Mouse (Mus musculus): ENCODE measurements around the gene Slco4a1. TPM values are rescaled to one million over a fixed set of nuclear protein-coding genes. Genes with fewer than 3 reads are reported as not detected.

Slco4a1 gene
- polyA plus RNA-seq, 1 experiment from 2014 or later, result 2.2 TPM

- Histone ChIP-seq H3K9me3 (no peaks in the 10 kb centered on the region), H3K27ac (peak overlapping the region; percentile 82), H3K4me1 (replicated peaks) (peaks cover 58% of the 10 kb centered on the region), H3K36me3 (no peaks in the 10 kb centered on the region), H3K27me3 (peaks cover 2% of the 10 kb centered on the region; the same call in 1 of the 2 replicates), H3K4me3 (no peak overlapping the region), H3K9ac (no peak overlapping the region), H3K4me2 (no peak overlapping the region)
- no peak for ATAC-seq (ENCODE audit: low FRiP score)
- 30% methylated on average over 3 of the region's 3 CpGs for WGBS
Observed at GRCm38 (mm10) chr2:180485306-180485705, 29.3 kb downstream of the Slco4a1 start.

- Histone ChIP-seq H3K4me3 (peak overlapping the region; percentile 10; the same call in 1 of the 2 replicates), H3K27ac (peak overlapping the region; percentile 6; the same call in 1 of the 2 replicates)
- ATAC-seq (ENCODE audit: low FRiP score), result no peak
Observed at GRCm38 (mm10) chr2:180488210-180488751, 32.2 kb downstream of the Slco4a1 start.

DNA sequence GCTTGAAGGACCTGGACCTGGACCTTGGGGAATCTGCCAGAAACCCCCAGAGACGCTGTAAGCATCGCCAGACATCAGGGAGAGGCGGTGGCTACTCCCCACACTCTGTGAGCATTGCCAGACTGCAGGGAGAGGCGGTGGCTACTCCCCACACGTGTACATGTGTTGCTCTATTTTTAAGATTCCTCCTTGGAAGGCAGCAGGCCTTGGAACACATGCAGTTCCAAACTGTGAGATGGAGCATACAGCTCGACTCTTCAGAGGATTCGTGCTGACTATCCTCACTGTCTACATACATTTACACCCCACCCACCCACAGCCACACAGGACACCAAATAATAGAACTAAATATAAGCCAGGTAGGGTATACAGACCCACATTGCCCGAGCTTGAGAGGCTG lies 39.9 kb downstream of the Slco4a1 start:
- Histone ChIP-seq H3K4me2 (no peak overlapping the region), H3K27ac (no peak overlapping the region), H3K36me3 (no peaks in the 10 kb centered on the region), H3K27me3 (peaks cover 40% of the 10 kb centered on the region), H3K9ac (no peak overlapping the region), H3K9me3 (no peaks in the 10 kb centered on the region), H3K4me3 (no peak overlapping the region), H3K4me1 (replicated peaks) (peaks cover 25% of the 10 kb centered on the region)
- WGBS, result 76% methylated on average over 8 of the region's 8 CpGs
- ATAC-seq (ENCODE audit: low FRiP score), result no peak

More at GRCm38 (mm10) chr2:180488210-180488751, 32.2 kb downstream of the Slco4a1 start:
- no peaks in the 10 kb centered on the region for H3K36me3 ChIP-seq
- 8% methylated on average over 17 of the region's 17 CpGs for WGBS
- no peaks in the 10 kb centered on the region for H3K9me3 ChIP-seq
- peaks cover 9% of the 10 kb centered on the region for H3K27me3 ChIP-seq
- no peak overlapping the region for H3K9ac ChIP-seq
- peak overlapping the region; percentile 46 for H3K4me2 ChIP-seq
- H3K4me1 ChIP-seq (replicated peaks), result peaks cover 32% of the 10 kb centered on the region

- ATAC-seq (ENCODE audit: low FRiP score), result peak; percentile 58
- peak within 1 kb of the TSS; percentile 78 for H3K4me2 ChIP-seq
- peak within 1 kb of the TSS; percentile 42 for H3K4me3 ChIP-seq
- H3K27ac ChIP-seq, result no peak within 1 kb of the TSS
- peaks cover 33% of the 10 kb centered on the region for H3K4me1 ChIP-seq (replicated peaks)
- H3K9me3 ChIP-seq, result no peaks in the 10 kb centered on the region
- no peaks in the 10 kb centered on the region for H3K36me3 ChIP-seq
- peak within 1 kb of the TSS; percentile 70 for H3K9ac ChIP-seq
- peaks cover 62% of the 10 kb centered on the region for H3K27me3 ChIP-seq
- WGBS, result 1% methylated on average over 30 of the region's 30 CpGs
Observed at GRCm38 (mm10) chr2:180499741-180500140, 43.7 kb downstream of the Slco4a1 start, which contains the start of gene Ntsr1. Ntsr1 (plus strand) TSS chr2:180499976.

DNA sequence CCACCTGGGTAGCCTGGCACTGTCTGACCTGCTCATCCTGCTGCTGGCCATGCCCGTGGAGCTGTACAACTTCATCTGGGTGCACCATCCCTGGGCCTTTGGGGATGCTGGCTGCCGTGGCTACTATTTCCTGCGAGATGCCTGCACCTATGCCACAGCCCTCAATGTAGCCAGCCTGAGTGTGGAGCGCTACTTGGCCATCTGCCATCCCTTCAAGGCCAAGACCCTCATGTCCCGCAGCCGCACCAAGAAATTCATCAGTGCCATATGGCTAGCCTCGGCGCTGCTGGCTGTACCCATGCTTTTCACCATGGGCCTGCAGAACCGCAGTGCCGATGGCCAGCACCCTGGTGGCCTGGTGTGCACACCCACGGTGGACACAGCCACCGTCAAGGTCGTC lies 44.7 kb downstream of the Slco4a1 start:
- Histone ChIP-seq H3K9ac (no peak overlapping the region; the same call in 1 of the 2 replicates), H3K4me2 (peak overlapping the region; percentile 78), H3K4me3 (no peak overlapping the region), H3K9me3 (no peaks in the 10 kb centered on the region), H3K27ac (no peak overlapping the region), H3K36me3 (no peaks in the 10 kb centered on the region), H3K27me3 (peaks cover 62% of the 10 kb centered on the region), H3K4me1 (replicated peaks) (peaks cover 33% of the 10 kb centered on the region)
- ATAC-seq (ENCODE audit: low FRiP score), result 0 out of 2 replicates have a peak, but pooled peaks have one; percentile 26
- 37% methylated on average over 13 of the region's 13 CpGs for WGBS

DNA sequence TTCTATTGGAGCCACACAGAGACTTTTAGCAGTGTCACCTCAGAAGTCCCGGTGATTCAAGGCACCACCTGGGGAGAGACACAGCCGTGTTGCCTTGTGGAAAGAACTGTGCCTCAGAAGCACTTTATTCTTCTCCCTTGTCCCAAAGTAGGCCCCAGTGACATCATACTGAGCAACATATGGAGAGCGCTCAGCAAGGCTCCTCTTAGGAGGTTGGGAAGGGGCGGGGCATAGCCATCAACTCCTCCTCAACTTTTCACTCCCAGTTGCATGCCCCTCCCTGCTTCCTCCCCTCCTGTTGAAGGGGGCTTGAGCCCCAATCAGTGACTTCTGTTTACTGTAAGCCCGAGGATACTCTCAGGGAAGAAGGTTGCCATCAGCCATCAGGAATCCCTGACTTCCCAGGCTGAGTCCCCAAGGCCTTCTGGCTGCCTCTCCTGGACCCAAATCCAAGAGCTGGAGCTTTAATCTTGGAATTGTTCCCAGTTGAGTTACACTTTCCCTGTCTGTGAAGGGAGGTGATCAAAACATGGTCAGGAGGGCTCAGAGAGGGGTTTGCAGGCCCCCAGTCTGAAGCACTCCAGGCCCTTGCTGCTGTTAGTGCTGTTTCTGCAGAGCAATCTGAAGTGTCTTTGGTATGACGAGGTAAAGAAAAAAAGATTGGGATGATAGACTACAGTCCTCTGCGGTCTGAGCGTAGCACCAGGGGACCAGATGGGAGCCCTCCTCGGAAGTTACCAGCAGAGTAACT lies 45.3 kb downstream of the Slco4a1 start:
- peaks cover 64% of the 10 kb centered on the region for H3K27me3 ChIP-seq
- H3K27ac ChIP-seq, result no peak overlapping the region
- H3K9ac ChIP-seq, result no peak overlapping the region
- no peaks in the 10 kb centered on the region for H3K36me3 ChIP-seq
- peaks cover 34% of the 10 kb centered on the region for H3K4me1 ChIP-seq (replicated peaks)
- H3K9me3 ChIP-seq, result no peaks in the 10 kb centered on the region
- no peak for ATAC-seq (ENCODE audit: low FRiP score)
- H3K4me3 ChIP-seq, result no peak overlapping the region
- WGBS, result 38% methylated on average over 9 of the region's 9 CpGs
- H3K4me2 ChIP-seq, result peak overlapping the region; percentile 78

DNA sequence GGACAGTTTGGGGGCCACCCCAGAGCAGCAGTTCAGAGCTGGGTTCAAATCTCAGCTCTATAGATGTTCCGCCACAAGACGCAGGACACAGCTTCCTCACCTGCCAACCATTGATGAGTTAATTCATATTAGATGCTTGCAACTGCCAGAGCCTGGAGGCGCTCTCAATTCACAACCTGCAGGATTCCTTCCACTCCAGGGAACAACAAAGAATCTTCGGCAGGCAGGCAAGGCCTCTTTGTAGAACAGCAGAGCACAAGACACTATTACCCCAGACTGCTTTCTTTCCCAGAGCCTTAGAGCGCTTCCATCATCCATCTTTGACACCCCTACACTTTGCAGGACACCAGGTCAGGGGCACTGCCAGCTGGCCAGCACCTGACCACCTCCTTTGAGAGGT lies 50.2 kb downstream of the Slco4a1 start:
- ATAC-seq (ENCODE audit: low FRiP score), result no peak
- 39% methylated on average over 5 of the region's 5 CpGs for WGBS
- no peak overlapping the region for H3K4me3 ChIP-seq
- no peaks in the 10 kb centered on the region for H3K9me3 ChIP-seq
- peaks cover 32% of the 10 kb centered on the region for H3K27me3 ChIP-seq
- no peak overlapping the region for H3K27ac ChIP-seq
- H3K9ac ChIP-seq, result no peak overlapping the region
- H3K4me2 ChIP-seq, result no peak overlapping the region
- no peaks in the 10 kb centered on the region for H3K36me3 ChIP-seq
- peaks cover 15% of the 10 kb centered on the region for H3K4me1 ChIP-seq (replicated peaks)

DNA sequence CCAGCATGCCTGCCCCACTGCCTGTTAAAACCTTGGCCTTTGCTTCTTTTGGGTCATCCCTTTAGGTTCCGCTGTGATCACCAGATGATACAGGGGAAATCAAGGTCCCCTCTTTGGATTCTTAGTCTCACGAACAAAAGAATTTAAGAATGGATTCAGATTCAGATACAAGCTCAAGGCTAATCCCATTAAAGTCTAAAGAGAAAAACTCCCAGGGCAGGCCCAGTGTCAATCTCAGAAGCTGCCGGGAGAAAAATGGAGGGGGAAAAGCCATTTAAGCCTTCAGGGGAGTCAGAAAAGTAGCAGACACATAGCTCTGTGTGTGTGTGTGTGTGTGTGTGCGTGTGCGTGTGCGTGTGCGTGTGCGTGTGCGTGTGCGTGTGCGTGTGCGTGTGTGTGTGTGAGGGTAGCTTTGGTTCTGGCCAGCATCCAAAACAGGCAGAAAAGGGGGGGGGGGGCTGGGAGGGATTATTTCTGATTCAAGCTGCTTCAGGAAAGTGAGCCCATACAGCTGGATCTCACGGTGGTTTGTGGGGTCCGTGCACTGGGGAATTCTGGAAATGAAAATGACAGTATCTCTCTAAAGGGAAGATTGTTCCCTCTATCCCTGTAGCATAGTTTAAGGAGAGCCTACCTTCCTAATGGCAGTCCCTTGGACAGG lies 52.5 kb downstream of the Slco4a1 start:
- H3K9me3 ChIP-seq, result no peaks in the 10 kb centered on the region
- H3K27ac ChIP-seq, result no peak overlapping the region
- peaks cover 16% of the 10 kb centered on the region for H3K27me3 ChIP-seq
- no peaks in the 10 kb centered on the region for H3K36me3 ChIP-seq
- no peak overlapping the region for H3K4me2 ChIP-seq
- 72% methylated on average over 14 of the region's 14 CpGs for WGBS
- H3K9ac ChIP-seq, result no peak overlapping the region
- H3K4me1 ChIP-seq (replicated peaks), result peaks cover 32% of the 10 kb centered on the region
- ATAC-seq (ENCODE audit: low FRiP score), result no peak
- H3K4me3 ChIP-seq, result no peak overlapping the region

- WGBS, result 78% methylated on average over 5 of the region's 5 CpGs
- peaks cover 16% of the 10 kb centered on the region; the same call in 1 of the 2 replicates for H3K27me3 ChIP-seq
- ATAC-seq (ENCODE audit: low FRiP score), result no peak
Observed at GRCm38 (mm10) chr2:180510867-180511266, 54.8 kb downstream of the Slco4a1 start.

GRCm38 (mm10) chr2:180511875-180512661 lies 56.0 kb downstream of the Slco4a1 start:
- no peak for ATAC-seq (ENCODE audit: low FRiP score)
- Histone ChIP-seq H3K36me3 (no peaks in the 10 kb centered on the region), H3K4me2 (no peak overlapping the region), H3K9me3 (no peaks in the 10 kb centered on the region), H3K4me1 (replicated peaks) (peaks cover 28% of the 10 kb centered on the region), H3K27me3 (peaks cover 10% of the 10 kb centered on the region; the same call in 1 of the 2 replicates), H3K4me3 (no peak overlapping the region), H3K27ac (no peak overlapping the region), H3K9ac (no peak overlapping the region)
- 55% methylated on average over 13 of the region's 13 CpGs for WGBS

More at GRCm38 (mm10) chr2:180510867-180511266, 54.8 kb downstream of the Slco4a1 start:
- Histone ChIP-seq H3K4me1 (replicated peaks) (peaks cover 33% of the 10 kb centered on the region), H3K36me3 (no peaks in the 10 kb centered on the region), H3K4me3 (no peak overlapping the region), H3K9me3 (no peaks in the 10 kb centered on the region), H3K27ac (no peak overlapping the region), H3K4me2 (no peak overlapping the region), H3K9ac (no peak overlapping the region)

GRCm38 (mm10) chr2:180513019-180513418 lies 57.0 kb downstream of the Slco4a1 start:
- Histone ChIP-seq H3K9ac (no peak overlapping the region), H3K27me3 (peaks cover 10% of the 10 kb centered on the region; the same call in 1 of the 2 replicates), H3K4me1 (replicated peaks) (peaks cover 28% of the 10 kb centered on the region), H3K4me2 (no peak overlapping the region), H3K4me3 (no peak overlapping the region), H3K36me3 (no peaks in the 10 kb centered on the region), H3K27ac (no peak overlapping the region), H3K9me3 (no peaks in the 10 kb centered on the region)
- ATAC-seq (ENCODE audit: low FRiP score), result no peak
- 64% methylated on average over 3 of the region's 3 CpGs for WGBS

DNA sequence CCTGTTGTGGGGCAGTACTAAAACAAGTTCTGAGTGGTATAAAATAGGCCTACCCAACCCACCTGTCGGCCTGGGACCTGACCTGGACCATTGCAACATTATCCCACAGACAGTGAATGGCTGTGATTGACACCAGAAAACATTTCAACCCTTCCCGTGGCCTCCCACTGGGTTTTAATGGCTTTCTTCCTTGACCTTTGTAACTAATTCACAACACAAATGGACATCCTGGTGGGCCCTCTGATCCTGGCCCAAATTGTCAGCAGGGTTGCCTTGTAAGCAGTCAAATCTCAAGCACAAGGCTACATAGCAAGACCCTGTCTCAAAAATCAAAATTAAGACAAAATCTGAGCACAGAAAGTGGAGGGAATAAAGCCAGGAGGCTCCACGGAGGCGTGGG lies 57.8 kb downstream of the Slco4a1 start:
- Histone ChIP-seq H3K9me3 (no peaks in the 10 kb centered on the region), H3K36me3 (no peaks in the 10 kb centered on the region), H3K27me3 (peaks cover 10% of the 10 kb centered on the region; the same call in 1 of the 2 replicates), H3K4me1 (replicated peaks) (peaks cover 28% of the 10 kb centered on the region), H3K27ac (no peak overlapping the region), H3K4me3 (no peak overlapping the region), H3K9ac (no peak overlapping the region), H3K4me2 (no peak overlapping the region)
- ATAC-seq (ENCODE audit: low FRiP score), result no peak
- whole genome bisulfite sequencing, result 33% methylated on average over 4 of the region's 4 CpGs
